Mouse (Mus musculus): ENCODE measurements around the gene Hspa1a. TPM values are rescaled to one million over a fixed set of nuclear protein-coding genes. Genes with fewer than 3 reads are reported as not detected.

Hspa1a gene
- polyA plus RNA-seq, 1 experiment from 2014 or later, result 13.7 TPM

GRCm38 (mm10) chr17:34934031-34934430 is 37.9 kb downstream of the Hspa1a start:
- no peak overlapping the region for H3K27ac ChIP-seq (ENCODE audit: low read length)
- no peaks in the 10 kb centered on the region for H3K9me3 ChIP-seq (replicated peaks; ENCODE audit: control insufficient read depth, low read length)
- peaks cover 7% of the 10 kb centered on the region for H3K4me1 ChIP-seq (ENCODE audit: control insufficient read depth, insufficient read depth, low read length)
- 0 out of 2 replicates have a peak overlapping the region, but pooled peaks have one; percentile 3 for H3K4me2 ChIP-seq (ENCODE audit: low read depth, low read length)
- WGBS, result 73% methylated on average over 24 of the region's 24 CpGs
- H3K36me3 ChIP-seq (ENCODE audit: control insufficient read depth, insufficient read depth, low read length), result no peaks in the 10 kb centered on the region
- ATAC-seq (ENCODE audit: insufficient read depth, low FRiP score), result no peak
- no peak overlapping the region for H3K9ac ChIP-seq (ENCODE audit: low read length)
- H3K4me3 ChIP-seq (replicated peaks; ENCODE audit: low read length), result no peak overlapping the region
- no peaks in the 10 kb centered on the region for H3K27me3 ChIP-seq (ENCODE audit: control insufficient read depth, insufficient read depth, low read length)

DNA sequence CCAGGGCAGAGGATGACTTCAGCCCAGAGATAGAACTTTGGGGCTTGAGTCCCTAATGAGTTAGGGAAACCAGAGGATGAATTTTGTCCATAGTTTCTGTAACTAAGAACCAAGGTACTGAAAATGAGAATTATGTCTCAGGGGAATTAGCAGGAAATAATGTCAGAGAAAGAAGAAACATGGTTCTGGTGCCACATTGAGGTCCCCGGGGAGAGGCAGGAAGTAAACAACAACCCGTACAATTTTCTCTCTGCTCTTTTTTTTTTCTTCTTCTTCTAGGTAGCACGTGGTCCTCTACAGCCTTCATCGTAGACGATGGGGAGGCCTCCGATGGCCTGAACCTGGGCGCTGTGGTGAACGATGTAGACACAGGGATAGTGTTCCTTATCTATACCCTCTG is 39.7 kb downstream of the Hspa1a start:
- no peak for ATAC-seq (ENCODE audit: insufficient read depth, low FRiP score)
- Histone ChIP-seq H3K27ac (ENCODE audit: low read length) (no peak overlapping the region), H3K36me3 (ENCODE audit: control insufficient read depth, insufficient read depth, low read length) (no peaks in the 10 kb centered on the region), H3K4me2 (ENCODE audit: low read depth, low read length) (peak overlapping the region; percentile 99), H3K4me1 (ENCODE audit: control insufficient read depth, insufficient read depth, low read length) (peaks cover 7% of the 10 kb centered on the region), H3K9ac (ENCODE audit: low read length) (peak overlapping the region; percentile 85), H3K27me3 (ENCODE audit: control insufficient read depth, insufficient read depth, low read length) (no peaks in the 10 kb centered on the region), H3K4me3 (replicated peaks; ENCODE audit: low read length) (peak overlapping the region; percentile 83), H3K9me3 (replicated peaks; ENCODE audit: control insufficient read depth, low read length) (no peaks in the 10 kb centered on the region)
- 64% methylated on average over 8 of the region's 8 CpGs for WGBS

- peak overlapping the region; percentile 99 for H3K4me2 ChIP-seq (ENCODE audit: low read depth, low read length)
- H3K27ac ChIP-seq (ENCODE audit: low read length), result peak overlapping the region; percentile 49; the same call in 1 of the 2 replicates
- WGBS, result 9% methylated on average over 14 of the region's 14 CpGs
- no peaks in the 10 kb centered on the region for H3K27me3 ChIP-seq (ENCODE audit: control insufficient read depth, insufficient read depth, low read length)
- peaks cover 7% of the 10 kb centered on the region for H3K4me1 ChIP-seq (ENCODE audit: control insufficient read depth, insufficient read depth, low read length)
- peak overlapping the region; percentile 83 for H3K4me3 ChIP-seq (replicated peaks; ENCODE audit: low read length)
- H3K36me3 ChIP-seq (ENCODE audit: control insufficient read depth, insufficient read depth, low read length), result no peaks in the 10 kb centered on the region
- peak overlapping the region; percentile 85 for H3K9ac ChIP-seq (ENCODE audit: low read length)
- peak; percentile 6; the same call in 1 of the 2 replicates for ATAC-seq (ENCODE audit: insufficient read depth, low FRiP score)
- no peaks in the 10 kb centered on the region for H3K9me3 ChIP-seq (replicated peaks; ENCODE audit: control insufficient read depth, low read length)
Observed at GRCm38 (mm10) chr17:34931735-34932098, 40.2 kb downstream of the Hspa1a start.

GRCm38 (mm10) chr17:34931061-34931734 is 40.8 kb downstream of the Hspa1a start, which contains the start of gene Neu1:
Gene Neu1 (plus strand): TSS chr17:34931253.
- Histone ChIP-seq H3K9ac (ENCODE audit: low read length) (peak within 1 kb of the TSS; percentile 85), H3K9me3 (replicated peaks; ENCODE audit: control insufficient read depth, low read length) (no peaks in the 10 kb centered on the region), H3K4me1 (ENCODE audit: control insufficient read depth, insufficient read depth, low read length) (peaks cover 7% of the 10 kb centered on the region), H3K27ac (ENCODE audit: low read length) (peak within 1 kb of the TSS; percentile 49), H3K4me2 (ENCODE audit: low read depth, low read length) (peak within 1 kb of the TSS; percentile 99), H3K27me3 (ENCODE audit: control insufficient read depth, insufficient read depth, low read length) (no peaks in the 10 kb centered on the region), H3K4me3 (replicated peaks; ENCODE audit: low read length) (peak within 1 kb of the TSS; percentile 83), H3K36me3 (ENCODE audit: control insufficient read depth, insufficient read depth, low read length) (no peaks in the 10 kb centered on the region)
- peak; percentile 97 for ATAC-seq (ENCODE audit: insufficient read depth, low FRiP score)
- WGBS, result under 1% methylated on average over 38 of the region's 38 CpGs

DNA sequence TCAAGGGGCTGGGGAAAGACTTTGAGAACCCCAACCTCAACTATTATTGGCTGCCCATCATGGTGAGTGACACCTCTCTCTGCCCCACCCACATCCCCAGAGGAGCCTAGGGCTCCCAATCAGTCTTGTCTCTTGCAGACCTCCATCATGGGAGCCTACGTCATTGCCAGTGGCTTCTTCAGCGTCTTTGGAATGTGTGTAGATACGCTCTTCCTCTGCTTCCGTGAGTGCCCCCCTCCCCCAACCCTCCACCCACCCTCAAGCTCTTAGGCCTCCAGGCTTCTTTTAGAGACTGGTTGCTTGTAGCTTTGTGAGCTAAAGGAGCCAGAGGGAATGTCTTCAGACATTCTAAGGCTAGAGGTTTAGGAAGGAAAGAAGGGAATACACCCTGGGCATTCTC is 43.1 kb downstream of the Hspa1a start:
- no peak overlapping the region for H3K4me3 ChIP-seq (replicated peaks; ENCODE audit: low read length)
- ATAC-seq (ENCODE audit: insufficient read depth, low FRiP score), result no peak
- 46% methylated on average over 4 of the region's 4 CpGs for WGBS
- no peak overlapping the region for H3K27ac ChIP-seq (ENCODE audit: low read length)
- H3K9ac ChIP-seq (ENCODE audit: low read length), result no peak overlapping the region
- no peaks in the 10 kb centered on the region for H3K9me3 ChIP-seq (replicated peaks; ENCODE audit: control insufficient read depth, low read length)
- peaks cover 7% of the 10 kb centered on the region for H3K4me1 ChIP-seq (ENCODE audit: control insufficient read depth, insufficient read depth, low read length)
- no peaks in the 10 kb centered on the region for H3K27me3 ChIP-seq (ENCODE audit: control insufficient read depth, insufficient read depth, low read length)
- H3K4me2 ChIP-seq (ENCODE audit: low read depth, low read length), result no peak overlapping the region
- H3K36me3 ChIP-seq (ENCODE audit: control insufficient read depth, insufficient read depth, low read length), result no peaks in the 10 kb centered on the region

GRCm38 (mm10) chr17:34927306-34928019 is 44.5 kb downstream of the Hspa1a start:
- H3K4me1 ChIP-seq (ENCODE audit: control insufficient read depth, insufficient read depth, low read length), result peaks cover 7% of the 10 kb centered on the region
- ATAC-seq (ENCODE audit: insufficient read depth, low FRiP score), result no peak
- 84% methylated on average over 18 of the region's 18 CpGs for WGBS
- H3K4me3 ChIP-seq (replicated peaks; ENCODE audit: low read length), result no peak overlapping the region
- no peaks in the 10 kb centered on the region for H3K27me3 ChIP-seq (ENCODE audit: control insufficient read depth, insufficient read depth, low read length)
- no peaks in the 10 kb centered on the region for H3K36me3 ChIP-seq (ENCODE audit: control insufficient read depth, insufficient read depth, low read length)
- H3K9me3 ChIP-seq (replicated peaks; ENCODE audit: control insufficient read depth, low read length), result no peaks in the 10 kb centered on the region
- no peak overlapping the region for H3K4me2 ChIP-seq (ENCODE audit: low read depth, low read length)
- no peak overlapping the region for H3K9ac ChIP-seq (ENCODE audit: low read length)
- H3K27ac ChIP-seq (ENCODE audit: low read length), result no peak overlapping the region

- H3K27me3 ChIP-seq (ENCODE audit: control insufficient read depth, insufficient read depth, low read length), result no peaks in the 10 kb centered on the region
- H3K4me2 ChIP-seq (ENCODE audit: low read depth, low read length), result no peak overlapping the region
- ATAC-seq (ENCODE audit: insufficient read depth, low FRiP score), result no peak
- no peak overlapping the region for H3K27ac ChIP-seq (ENCODE audit: low read length)
- H3K4me3 ChIP-seq (replicated peaks; ENCODE audit: low read length), result no peak overlapping the region
- H3K9ac ChIP-seq (ENCODE audit: low read length), result no peak overlapping the region
- no peaks in the 10 kb centered on the region for H3K4me1 ChIP-seq (ENCODE audit: control insufficient read depth, insufficient read depth, low read length)
- no peaks in the 10 kb centered on the region for H3K36me3 ChIP-seq (ENCODE audit: control insufficient read depth, insufficient read depth, low read length)
- H3K9me3 ChIP-seq (replicated peaks; ENCODE audit: control insufficient read depth, low read length), result no peaks in the 10 kb centered on the region
- 69% methylated on average over 5 of the region's 5 CpGs for WGBS
Observed at GRCm38 (mm10) chr17:34924258-34924657, 47.7 kb downstream of the Hspa1a start.

DNA sequence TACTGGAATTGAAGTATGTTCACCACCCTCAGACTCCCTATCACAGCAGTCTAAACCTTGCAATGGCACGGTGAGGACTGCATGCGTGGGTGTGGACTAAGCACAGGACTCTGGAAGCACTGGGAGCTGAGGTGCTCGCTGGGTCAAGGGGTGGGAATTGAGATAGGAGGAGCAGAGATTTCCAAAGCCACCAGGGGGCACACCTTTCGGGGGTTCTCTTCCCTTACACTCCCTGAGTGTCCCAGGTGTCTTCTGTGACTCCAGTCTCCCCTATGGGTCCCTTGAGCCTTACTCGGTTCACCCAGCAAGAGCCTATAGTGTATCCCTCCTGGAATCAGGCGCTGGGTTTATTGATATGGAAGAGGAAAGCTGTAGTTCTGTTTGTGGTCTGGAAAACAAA is 49.0 kb downstream of the Hspa1a start:
- Histone ChIP-seq H3K4me2 (ENCODE audit: low read depth, low read length) (no peak overlapping the region), H3K9ac (ENCODE audit: low read length) (no peak overlapping the region), H3K9me3 (replicated peaks; ENCODE audit: control insufficient read depth, low read length) (no peaks in the 10 kb centered on the region), H3K36me3 (ENCODE audit: control insufficient read depth, insufficient read depth, low read length) (no peaks in the 10 kb centered on the region), H3K27ac (ENCODE audit: low read length) (no peak overlapping the region), H3K27me3 (ENCODE audit: control insufficient read depth, insufficient read depth, low read length) (no peaks in the 10 kb centered on the region), H3K4me1 (ENCODE audit: control insufficient read depth, insufficient read depth, low read length) (no peaks in the 10 kb centered on the region), H3K4me3 (replicated peaks; ENCODE audit: low read length) (no peak overlapping the region)
- whole genome bisulfite sequencing, result 43% methylated on average over 6 of the region's 6 CpGs
- ATAC-seq (ENCODE audit: insufficient read depth, low FRiP score), result no peak
